Mouse (Mus musculus): ENCODE results near the gene Etnk1. TPM values are rescaled to one million over a fixed set of nuclear protein-coding genes. Genes with fewer than 3 reads are reported as not detected.
"Not testable (repeated sequence)": the region's sequence is repeated elsewhere in the genome, so short reads cannot be mapped to it uniquely, and the experiment has no call there.

The Etnk1 gene
- polyA plus RNA-seq, 1 experiment from 2014 or later: 16.3 TPM

DNA sequence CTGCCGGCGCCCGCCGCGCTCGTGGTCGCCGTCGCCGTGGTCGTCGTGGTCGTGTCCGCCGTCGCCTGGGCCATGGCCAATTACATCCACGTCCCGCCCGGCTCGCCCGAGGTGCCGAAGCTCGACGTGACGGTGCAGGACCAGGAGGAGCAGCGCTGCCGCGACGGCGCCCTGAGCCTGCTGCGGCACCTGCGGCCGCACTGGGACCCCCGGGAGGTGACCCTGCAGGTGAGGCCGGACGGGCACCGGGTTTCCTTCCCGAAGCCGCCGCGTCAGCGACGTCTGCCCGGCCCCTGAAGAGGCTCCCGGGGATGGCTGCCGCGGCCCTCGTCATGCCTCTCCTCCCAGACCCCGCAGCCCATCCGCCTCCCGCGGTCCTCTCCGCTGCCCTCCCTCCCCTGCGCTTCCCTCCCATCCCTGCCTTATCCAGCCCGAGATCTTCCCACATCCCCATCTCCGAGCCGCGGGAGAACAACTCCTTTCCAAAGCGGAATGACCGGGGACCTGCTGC, 443 bp downstream of the Etnk1 start:
- Histone ChIP-seq H3K4me1 (ENCODE audit: control insufficient read depth, insufficient read depth, low read length) (peaks cover 15% of the 10 kb centered on the region; the same call in 1 of the 2 replicates), H3K36me3 (ENCODE audit: control insufficient read depth, insufficient read depth, low read length) (no peaks in the 10 kb centered on the region), H3K4me3 (replicated peaks; ENCODE audit: low read length) (peak overlapping the region; percentile 91), H3K9me3 (replicated peaks; ENCODE audit: control insufficient read depth, low read length) (no peaks in the 10 kb centered on the region), H3K4me2 (ENCODE audit: low read depth, low read length) (peak overlapping the region; percentile 80), H3K27ac (ENCODE audit: low read length) (peak overlapping the region; percentile 95), H3K27me3 (ENCODE audit: control insufficient read depth, insufficient read depth, low read length) (no peaks in the 10 kb centered on the region), H3K9ac (ENCODE audit: low read length) (peak overlapping the region; percentile 95)
- under 1% methylated on average over 60 of the region's 60 CpGs for whole genome bisulfite sequencing
- peak; percentile 35 for ATAC-seq (ENCODE audit: insufficient read depth, low FRiP score)

DNA sequence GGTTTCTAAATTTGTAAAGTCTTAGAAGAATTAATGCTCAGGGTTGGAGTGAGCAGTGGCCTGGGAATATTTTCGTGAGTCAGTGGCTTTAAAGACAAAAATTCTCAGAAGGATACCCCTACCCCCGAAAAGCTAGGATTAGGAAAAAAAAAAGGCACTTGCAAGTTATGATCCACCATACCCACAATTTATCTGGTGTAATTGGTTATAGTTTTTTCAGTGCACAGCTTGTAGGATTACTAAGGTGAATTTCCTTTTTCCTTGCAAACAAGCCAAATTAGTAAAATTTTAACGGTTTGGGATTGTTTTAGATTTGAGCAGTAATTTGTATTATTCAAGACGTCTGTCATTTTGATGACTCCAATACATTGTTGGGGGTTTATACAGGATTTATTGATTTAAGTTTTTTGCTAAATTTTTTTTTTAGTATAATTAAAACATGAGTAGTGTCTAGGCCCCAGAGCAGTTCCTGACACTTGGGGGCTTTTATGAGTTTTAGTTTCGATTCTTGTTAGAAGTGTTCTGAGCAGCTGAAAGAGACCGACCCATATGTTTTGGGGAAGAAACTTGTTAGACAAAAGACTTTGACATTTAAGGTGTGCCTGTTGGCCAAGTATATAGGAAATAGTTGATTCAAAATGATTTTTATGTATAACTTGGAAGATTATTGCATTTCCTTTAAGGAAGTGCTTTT, 1.1 kb downstream of the Etnk1 start:
- peak overlapping the region; percentile 95; the same call in 1 of the 2 replicates for H3K27ac ChIP-seq (ENCODE audit: low read length)

DNA sequence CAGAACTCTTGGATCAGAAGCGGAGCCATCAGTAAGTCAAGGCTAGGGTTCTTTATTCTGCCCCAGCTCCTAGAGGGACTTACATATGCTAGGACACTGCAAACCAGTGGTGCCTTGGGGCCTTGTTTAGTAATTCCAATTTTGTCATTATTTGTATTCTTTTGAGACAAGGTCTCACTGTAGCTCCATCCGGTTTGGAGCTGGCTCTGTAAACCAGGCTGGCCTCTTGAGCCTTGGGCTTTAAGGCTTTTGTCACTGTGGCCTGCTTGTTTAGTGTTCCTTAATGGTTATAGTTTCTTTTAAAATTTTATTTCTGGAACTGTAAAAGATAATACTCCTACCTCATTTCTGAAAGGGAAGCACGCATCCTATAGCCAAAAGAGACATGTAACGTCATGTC, 2.4 kb downstream of the Etnk1 start:
- no peak for ATAC-seq (ENCODE audit: insufficient read depth, low FRiP score)
- Histone ChIP-seq H3K4me3 (replicated peaks; ENCODE audit: low read length) (no peak overlapping the region), H3K9ac (ENCODE audit: low read length) (no peak overlapping the region), H3K27ac (ENCODE audit: low read length) (no peak overlapping the region), H3K27me3 (ENCODE audit: control insufficient read depth, insufficient read depth, low read length) (no peaks in the 10 kb centered on the region), H3K9me3 (replicated peaks; ENCODE audit: control insufficient read depth, low read length) (no peaks in the 10 kb centered on the region), H3K36me3 (ENCODE audit: control insufficient read depth, insufficient read depth, low read length) (peaks cover 5% of the 10 kb centered on the region; the same call in 1 of the 2 replicates), H3K4me2 (ENCODE audit: low read depth, low read length) (peak overlapping the region; percentile 80; the same call in 1 of the 2 replicates), H3K4me1 (ENCODE audit: control insufficient read depth, insufficient read depth, low read length) (peaks cover 15% of the 10 kb centered on the region; the same call in 1 of the 2 replicates)
- 77% methylated on average over 4 of the region's 4 CpGs for WGBS

More for the DNA sequence above, 1.1 kb downstream of the Etnk1 start:
- WGBS: 29% methylated on average over 6 of the region's 6 CpGs
- Histone ChIP-seq H3K27me3 (ENCODE audit: control insufficient read depth, insufficient read depth, low read length) (no peaks in the 10 kb centered on the region), H3K4me2 (ENCODE audit: low read depth, low read length) (peak overlapping the region; percentile 80), H3K4me1 (ENCODE audit: control insufficient read depth, insufficient read depth, low read length) (peaks cover 15% of the 10 kb centered on the region; the same call in 1 of the 2 replicates), H3K9me3 (replicated peaks; ENCODE audit: control insufficient read depth, low read length) (no peaks in the 10 kb centered on the region), H3K4me3 (replicated peaks; ENCODE audit: low read length) (peak overlapping the region; percentile 91), H3K36me3 (ENCODE audit: control insufficient read depth, insufficient read depth, low read length) (peaks cover 3% of the 10 kb centered on the region; the same call in 1 of the 2 replicates), H3K9ac (ENCODE audit: low read length) (peak overlapping the region; percentile 95)
- ATAC-seq (ENCODE audit: insufficient read depth, low FRiP score): no peak

DNA sequence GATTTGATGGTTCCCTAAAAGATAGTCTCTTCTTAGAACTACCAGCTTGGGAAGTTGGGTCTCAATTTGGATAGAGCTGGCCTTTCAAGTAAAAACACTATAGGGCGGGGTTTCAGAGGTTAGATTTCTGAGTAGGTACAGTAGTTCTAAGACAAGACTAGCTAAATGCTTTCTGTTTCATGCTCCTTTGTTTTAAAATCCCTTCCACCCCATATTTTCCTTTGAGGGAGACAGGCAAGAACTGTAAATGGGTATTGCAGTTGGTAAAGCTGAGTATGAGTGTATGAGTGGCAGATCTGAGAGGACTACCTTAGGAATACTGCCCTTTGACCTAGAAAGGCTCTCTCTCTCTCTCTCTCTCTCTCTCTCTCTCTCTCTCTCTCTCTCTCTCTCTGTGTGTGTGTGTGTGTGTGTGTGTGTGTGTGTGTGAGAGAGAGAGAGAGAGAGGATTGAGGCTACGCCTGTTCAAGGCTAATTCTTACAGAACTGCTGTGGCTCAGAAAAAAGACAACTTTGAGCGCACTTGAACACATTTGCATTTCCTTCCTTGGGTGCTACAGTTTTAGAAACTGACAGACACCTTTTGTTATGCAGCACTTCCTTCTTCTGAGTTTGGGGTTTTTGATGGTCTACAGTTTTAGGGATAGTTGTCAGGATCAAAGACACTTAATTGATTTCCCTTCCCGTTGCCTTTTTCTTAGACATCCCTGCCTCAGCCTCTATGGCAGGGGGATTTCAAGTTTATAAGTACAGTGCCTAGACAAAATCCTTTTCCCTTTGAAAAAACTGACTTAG, 3.3 kb downstream of the Etnk1 start:
- Histone ChIP-seq H3K27me3 (ENCODE audit: control insufficient read depth, insufficient read depth, low read length) (no peaks in the 10 kb centered on the region), H3K27ac (ENCODE audit: low read length) (no peak overlapping the region), H3K4me3 (replicated peaks; ENCODE audit: low read length) (no peak overlapping the region), H3K4me2 (ENCODE audit: low read depth, low read length) (no peak overlapping the region), H3K36me3 (ENCODE audit: control insufficient read depth, insufficient read depth, low read length) (peaks cover 5% of the 10 kb centered on the region; the same call in 1 of the 2 replicates), H3K9me3 (replicated peaks; ENCODE audit: control insufficient read depth, low read length) (no peaks in the 10 kb centered on the region), H3K4me1 (ENCODE audit: control insufficient read depth, insufficient read depth, low read length) (peaks cover 20% of the 10 kb centered on the region), H3K9ac (ENCODE audit: low read length) (no peak overlapping the region)
- WGBS: 83% methylated on average over 4 of the region's 4 CpGs
- no peak for ATAC-seq (ENCODE audit: insufficient read depth, low FRiP score)

DNA sequence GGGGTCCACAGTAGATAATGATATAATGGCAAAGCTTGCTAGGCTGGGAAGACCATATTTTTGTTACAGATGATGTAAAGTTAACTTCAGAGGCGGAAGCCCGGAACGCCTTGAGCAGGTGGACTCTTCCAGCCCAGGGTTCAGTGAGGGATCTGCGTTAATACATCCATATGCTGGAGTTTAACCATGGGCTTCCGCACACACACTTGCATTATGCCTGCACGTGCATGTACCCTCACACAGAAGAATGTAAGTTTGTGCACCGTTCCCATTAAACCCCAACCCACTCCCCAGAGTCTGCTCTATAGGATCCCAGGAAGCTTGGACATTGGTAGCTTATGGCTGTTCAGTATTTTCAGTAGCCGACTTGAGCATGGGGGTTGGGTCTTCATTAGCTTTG, 4.0 kb downstream of the Etnk1 start:
- peaks cover 19% of the 10 kb centered on the region for H3K4me1 ChIP-seq (ENCODE audit: control insufficient read depth, insufficient read depth, low read length)
- no peak overlapping the region for H3K4me3 ChIP-seq (replicated peaks; ENCODE audit: low read length)
- no peak overlapping the region for H3K4me2 ChIP-seq (ENCODE audit: low read depth, low read length)
- ATAC-seq (ENCODE audit: insufficient read depth, low FRiP score): no peak
- no peaks in the 10 kb centered on the region for H3K9me3 ChIP-seq (replicated peaks; ENCODE audit: control insufficient read depth, low read length)
- H3K36me3 ChIP-seq (ENCODE audit: control insufficient read depth, insufficient read depth, low read length): peaks cover 5% of the 10 kb centered on the region; the same call in 1 of the 2 replicates
- no peak overlapping the region for H3K9ac ChIP-seq (ENCODE audit: low read length)
- H3K27me3 ChIP-seq (ENCODE audit: control insufficient read depth, insufficient read depth, low read length): no peaks in the 10 kb centered on the region
- 94% methylated on average over 8 of the region's 8 CpGs for WGBS
- H3K27ac ChIP-seq (ENCODE audit: low read length): no peak overlapping the region

DNA sequence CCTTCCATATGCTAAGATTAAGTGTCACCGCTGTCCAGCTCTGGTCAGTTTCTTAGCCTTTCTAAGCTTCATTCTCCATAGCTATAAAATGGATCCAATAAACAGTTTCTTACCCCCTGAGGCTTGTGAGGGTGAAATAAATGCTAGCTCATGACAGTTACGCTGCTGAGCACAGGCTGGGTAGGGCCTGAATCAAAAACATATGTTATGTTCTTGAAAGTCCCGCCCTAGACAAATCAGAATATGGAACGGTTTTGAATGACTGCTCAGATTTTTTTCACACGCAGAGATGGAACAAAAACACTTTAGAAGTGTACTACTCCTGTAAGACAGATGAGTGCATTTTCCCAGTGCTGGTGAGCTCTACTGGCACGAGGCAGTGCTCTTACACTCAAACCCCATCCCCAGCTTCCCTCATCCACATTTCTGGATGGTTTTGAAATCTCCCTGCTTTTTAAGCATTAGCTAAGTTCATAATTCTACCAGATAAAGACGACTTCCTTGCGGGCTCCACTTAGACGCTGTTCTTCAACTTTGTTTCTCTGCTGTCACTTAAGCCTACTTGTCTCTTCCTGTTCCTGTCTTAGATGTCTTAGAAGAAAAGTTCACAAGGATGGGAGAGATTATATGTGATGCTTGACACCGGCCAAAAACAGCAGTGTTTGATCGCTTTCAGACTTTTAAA, 4.9 kb downstream of the Etnk1 start:
- H3K27me3 ChIP-seq (ENCODE audit: control insufficient read depth, insufficient read depth, low read length): no peaks in the 10 kb centered on the region
- H3K27ac ChIP-seq (ENCODE audit: low read length): no peak overlapping the region
- H3K4me1 ChIP-seq (ENCODE audit: control insufficient read depth, insufficient read depth, low read length): peaks cover 15% of the 10 kb centered on the region
- H3K36me3 ChIP-seq (ENCODE audit: control insufficient read depth, insufficient read depth, low read length): peaks cover 5% of the 10 kb centered on the region; the same call in 1 of the 2 replicates
- H3K4me3 ChIP-seq (replicated peaks; ENCODE audit: low read length): no peak overlapping the region
- H3K9me3 ChIP-seq (replicated peaks; ENCODE audit: control insufficient read depth, low read length): no peaks in the 10 kb centered on the region
- no peak for ATAC-seq (ENCODE audit: insufficient read depth, low FRiP score)
- no peak overlapping the region for H3K4me2 ChIP-seq (ENCODE audit: low read depth, low read length)
- WGBS: 72% methylated on average over 11 of the region's 11 CpGs
- no peak overlapping the region for H3K9ac ChIP-seq (ENCODE audit: low read length)

DNA sequence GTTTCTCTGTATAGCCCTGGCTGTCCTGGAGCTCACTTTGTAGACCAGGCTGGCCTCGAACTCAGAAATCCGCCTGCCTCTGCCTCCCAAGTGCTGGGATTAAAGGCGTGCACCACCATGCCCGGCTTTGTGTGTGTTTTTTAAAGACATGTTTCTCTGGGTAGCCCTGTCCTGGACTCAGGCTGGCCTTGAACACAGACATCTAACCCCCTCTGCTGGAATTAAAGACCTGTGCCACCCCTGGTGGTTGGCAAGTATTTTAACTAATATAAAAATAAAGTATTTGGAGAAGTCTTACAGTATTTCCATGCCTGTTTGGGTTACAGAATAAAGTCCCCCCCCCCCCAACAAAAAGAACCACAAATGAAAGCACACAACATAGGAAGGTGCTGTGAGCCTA, 5.7 kb downstream of the Etnk1 start:
- H3K36me3 ChIP-seq (ENCODE audit: control insufficient read depth, insufficient read depth, low read length); H3K4me2 ChIP-seq (ENCODE audit: low read depth, low read length); ATAC-seq (ENCODE audit: insufficient read depth, low FRiP score); H3K27me3 ChIP-seq (ENCODE audit: control insufficient read depth, insufficient read depth, low read length); H3K9ac ChIP-seq (ENCODE audit: low read length); H3K9me3 ChIP-seq (replicated peaks; ENCODE audit: control insufficient read depth, low read length); H3K27ac ChIP-seq (ENCODE audit: low read length); H3K4me3 ChIP-seq (replicated peaks; ENCODE audit: low read length): not testable (repeated sequence)
- peaks cover 15% of the 10 kb centered on the region for H3K4me1 ChIP-seq (ENCODE audit: control insufficient read depth, insufficient read depth, low read length)
- WGBS: 86% methylated on average over 4 of the region's 4 CpGs

DNA sequence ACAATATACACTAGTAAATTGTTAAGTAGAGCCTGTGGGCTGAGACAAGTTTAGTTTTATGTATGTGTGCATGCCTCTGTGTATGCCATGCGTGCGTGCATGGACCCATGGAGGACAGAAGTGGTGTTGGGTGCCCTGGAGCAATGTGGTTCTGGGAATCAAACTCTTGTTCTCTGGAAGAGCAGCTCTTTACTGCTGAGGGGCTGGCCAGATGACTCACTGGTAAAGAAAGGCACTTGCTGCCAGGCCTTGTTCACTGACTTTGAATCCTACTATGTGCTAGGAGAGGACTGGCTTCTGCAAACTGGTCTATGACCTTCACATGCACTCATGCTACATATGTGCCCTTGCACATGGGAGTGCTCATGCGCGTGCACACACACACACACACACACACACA, 7.2 kb downstream of the Etnk1 start:
- ATAC-seq (ENCODE audit: insufficient read depth, low FRiP score): no peak
- H3K9me3 ChIP-seq (replicated peaks; ENCODE audit: control insufficient read depth, low read length): no peaks in the 10 kb centered on the region
- peaks cover 10% of the 10 kb centered on the region for H3K4me1 ChIP-seq (ENCODE audit: control insufficient read depth, insufficient read depth, low read length)
- 95% methylated on average over 4 of the region's 4 CpGs for WGBS
- no peak overlapping the region for H3K9ac ChIP-seq (ENCODE audit: low read length)
- no peak overlapping the region for H3K4me2 ChIP-seq (ENCODE audit: low read depth, low read length)
- no peak overlapping the region for H3K4me3 ChIP-seq (replicated peaks; ENCODE audit: low read length)
- peaks cover 5% of the 10 kb centered on the region; the same call in 1 of the 2 replicates for H3K36me3 ChIP-seq (ENCODE audit: control insufficient read depth, insufficient read depth, low read length)
- no peak overlapping the region for H3K27ac ChIP-seq (ENCODE audit: low read length)
- no peaks in the 10 kb centered on the region for H3K27me3 ChIP-seq (ENCODE audit: control insufficient read depth, insufficient read depth, low read length)
